Mouse (Mus musculus) olfactory bulb, adult 2 months (tissue): ENCODE results near the gene Reps1.

Source experiments
- CTCF ChIP-seq: fragments of 200-500 bp; IDR thresholded peaks from 2 replicates; pipeline ENCODE4 v1.5.1; 2012; ENCODE audit warnings: low read depth, mild to moderate bottlenecking, low read length, moderate library complexity; ENCODE audit not compliant: insufficient read depth
- POLR2A ChIP-seq: fragments of 200-500 bp; IDR thresholded peaks from 2 replicates; pipeline ENCODE4 v1.6.1; 2012; ENCODE audit warnings: mild to moderate bottlenecking, low read depth, low read length, moderate library complexity; ENCODE audit not compliant: insufficient read depth

DNA sequence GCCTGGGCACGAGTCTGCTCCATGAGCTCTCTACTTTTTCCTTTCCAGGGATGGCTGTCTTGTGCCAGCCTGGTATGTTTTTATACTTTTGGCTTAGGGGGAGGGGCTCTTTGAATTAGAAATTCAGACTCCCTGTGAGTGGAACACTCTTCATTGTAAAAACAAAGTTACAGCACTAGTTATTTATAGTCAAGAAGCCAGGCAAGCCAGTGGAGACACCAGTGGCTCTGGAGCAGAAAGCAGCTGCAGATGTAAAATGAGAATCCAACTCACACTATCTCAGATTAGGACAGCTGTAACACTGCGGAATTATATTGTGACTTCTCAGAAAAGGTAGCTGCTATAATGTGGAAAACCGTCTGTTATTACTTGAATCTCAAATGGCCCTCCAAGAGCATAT lies 91.6 kb downstream of the Reps1 start:
- no peak for TF ChIP-seq CTCF
- no peak for TF ChIP-seq POLR2A
